Mouse (Mus musculus): ENCODE measurements around the gene Zfp936.
"Not testable (repeated sequence)": the region's sequence is repeated elsewhere in the genome, so short reads cannot be mapped to it uniquely, and the experiment has no call there.

Zfp936 gene

GRCm38 (mm10) chr7:43113929-43114328 is at the start of gene Zfp936:
Gene Zfp936, plus strand, starts transcription at chr7:43114229.
- DNase-seq (ENCODE audit: low spot score): not testable (repeated sequence)

DNA sequence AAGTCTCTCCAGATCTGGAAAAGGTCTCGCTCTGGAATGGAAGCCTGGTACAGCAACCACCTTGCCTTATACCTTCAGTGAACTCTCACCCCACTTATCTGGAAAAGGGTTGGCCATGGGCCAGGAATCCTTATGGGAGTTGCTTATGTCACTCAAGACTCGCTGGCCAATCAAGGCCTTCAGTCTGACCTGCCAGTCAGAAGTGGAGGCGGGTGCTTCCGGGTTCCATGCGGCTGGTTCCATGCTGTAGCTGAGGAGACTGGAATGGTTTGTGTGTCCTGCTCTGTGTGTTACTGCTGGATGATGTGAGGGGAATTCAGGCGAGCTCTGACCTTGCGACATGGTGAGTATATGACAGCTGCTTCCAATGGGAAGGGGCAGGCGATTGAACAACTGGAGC is 36.2 kb upstream of the Zfp936 start:
- no peak for DNase-seq (ENCODE audit: low spot score)

- not testable (repeated sequence) for DNase-seq (ENCODE audit: low spot score)
Observed at GRCm38 (mm10) chr7:43128691-43129090, 14.7 kb downstream of the Zfp936 start.

- DNase-seq (ENCODE audit: low spot score): not testable (repeated sequence)
Observed at GRCm38 (mm10) chr7:43164121-43164520, 50.1 kb downstream of the Zfp936 start.

- not testable (repeated sequence) for DNase-seq (ENCODE audit: low spot score)
Observed at GRCm38 (mm10) chr7:43167101-43167500, 53.1 kb downstream of the Zfp936 start.

DNA sequence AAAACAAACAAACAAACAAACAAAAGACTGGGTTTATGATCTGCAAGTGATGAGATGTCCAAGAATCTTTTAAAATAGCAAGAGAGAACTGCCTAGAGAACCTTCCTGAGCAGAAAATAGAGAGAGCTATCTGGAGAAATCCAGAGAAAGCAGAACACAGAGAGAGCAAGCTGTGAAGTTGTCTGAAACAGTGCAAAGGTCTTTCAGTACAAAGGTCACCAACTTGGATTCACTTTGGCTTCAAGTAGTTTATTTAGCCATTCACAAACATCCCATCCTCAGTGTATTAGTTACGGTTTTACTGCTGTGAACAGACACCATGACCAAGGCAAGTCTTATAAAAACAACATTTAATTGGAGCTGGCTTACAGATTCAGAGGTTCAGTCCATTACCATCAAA is 53.8 kb downstream of the Zfp936 start:
- not testable (repeated sequence) for DNase-seq (ENCODE audit: low spot score)

GRCm38 (mm10) chr7:43168212-43168611 is 54.2 kb downstream of the Zfp936 start:
- DNase-seq (ENCODE audit: low spot score): not testable (repeated sequence)

DNA sequence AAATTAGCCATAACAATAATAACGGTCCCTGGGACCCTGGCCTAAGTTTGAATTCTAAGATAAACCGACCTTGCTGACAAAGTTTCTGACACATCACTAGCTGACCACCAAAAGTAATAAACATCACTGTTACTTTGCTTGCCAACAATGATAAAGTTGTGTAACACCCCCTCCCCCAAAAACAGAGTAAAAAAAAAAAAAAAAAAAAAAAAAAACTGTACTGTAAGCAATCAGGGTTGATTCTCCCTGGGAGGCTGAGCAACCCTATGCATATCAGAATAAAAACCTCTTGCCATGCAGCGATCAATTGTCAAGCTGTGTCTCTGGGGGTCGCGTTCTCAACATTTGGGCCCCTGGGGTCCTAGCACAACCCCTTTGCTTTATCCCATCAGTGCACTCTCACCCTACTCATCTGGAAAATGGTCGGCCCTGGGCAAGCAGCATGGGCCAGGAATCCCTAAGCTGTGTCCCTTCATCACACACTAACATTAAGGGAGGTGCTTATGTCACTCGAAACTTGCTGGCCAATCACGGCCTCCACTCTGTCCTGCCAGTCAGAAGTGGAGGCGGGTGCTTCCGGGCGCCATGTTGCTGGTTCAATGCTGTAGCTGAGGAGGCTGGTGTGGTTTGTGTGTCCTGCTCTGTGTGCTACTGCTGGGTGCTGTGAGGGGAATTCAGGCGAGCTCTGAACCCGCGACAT is 63.1 kb downstream of the Zfp936 start:
- no peak for DNase-seq (ENCODE audit: low spot score)

DNA sequence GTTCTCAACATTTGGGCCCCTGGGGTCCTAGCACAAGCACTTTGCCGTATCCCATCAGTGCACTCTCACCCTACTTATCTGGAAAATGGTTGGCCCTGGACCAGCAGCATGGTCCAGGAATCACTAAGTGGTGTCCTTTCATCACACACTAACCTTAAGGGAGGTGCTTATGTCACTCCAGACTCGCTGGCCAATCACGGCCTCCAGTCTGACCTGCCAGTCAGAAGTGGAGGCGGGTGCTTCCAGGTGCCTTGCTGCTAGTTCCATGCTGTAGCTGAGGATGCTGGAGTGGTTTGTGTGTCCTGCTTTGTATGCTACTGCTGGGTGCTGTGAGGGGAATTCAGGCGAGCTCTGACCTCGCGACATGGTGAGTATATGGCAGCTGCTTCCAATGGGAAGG is 99.8 kb downstream of the Zfp936 start:
- not testable (repeated sequence) for DNase-seq (ENCODE audit: low spot score)
